Mouse (Mus musculus): ENCODE measurements at regions not wholly inside any gene's neighbourhood (a gene's known extent, or its start where the extent isn't known, plus 50 kb on each side); places are given as distances from the start of the nearest gene placed in this dataset.

DNA sequence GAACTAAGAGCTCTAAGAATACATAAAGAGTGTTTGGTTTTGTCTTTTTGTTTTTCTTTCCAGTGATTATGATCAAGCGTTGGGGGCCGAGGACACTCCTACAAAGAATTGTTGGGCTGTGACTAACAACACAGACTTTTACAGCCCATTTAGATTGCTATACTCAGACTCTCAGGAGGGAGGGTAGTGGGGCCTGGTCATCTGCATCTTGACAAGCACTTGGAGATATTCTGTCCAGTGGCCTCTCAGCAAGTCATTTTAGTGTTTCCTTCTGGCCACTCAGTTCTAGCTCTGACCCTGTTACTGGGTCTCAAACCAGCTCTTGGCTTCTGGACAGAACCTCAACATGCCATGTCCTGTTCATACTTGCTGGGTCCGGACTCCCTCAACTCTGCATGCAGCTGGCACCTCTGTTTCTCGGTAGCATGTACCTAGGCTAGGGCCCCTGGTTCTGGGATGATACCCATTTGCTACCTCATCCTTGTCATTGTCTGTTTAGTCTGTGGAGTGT, 279.6 kb downstream of the Gm49356 start:
- no peak for ATAC-seq (ENCODE audit: extremely low read depth, insufficient number of reproducible peaks, low FRiP score, poor library complexity, severe bottlenecking)

DNA sequence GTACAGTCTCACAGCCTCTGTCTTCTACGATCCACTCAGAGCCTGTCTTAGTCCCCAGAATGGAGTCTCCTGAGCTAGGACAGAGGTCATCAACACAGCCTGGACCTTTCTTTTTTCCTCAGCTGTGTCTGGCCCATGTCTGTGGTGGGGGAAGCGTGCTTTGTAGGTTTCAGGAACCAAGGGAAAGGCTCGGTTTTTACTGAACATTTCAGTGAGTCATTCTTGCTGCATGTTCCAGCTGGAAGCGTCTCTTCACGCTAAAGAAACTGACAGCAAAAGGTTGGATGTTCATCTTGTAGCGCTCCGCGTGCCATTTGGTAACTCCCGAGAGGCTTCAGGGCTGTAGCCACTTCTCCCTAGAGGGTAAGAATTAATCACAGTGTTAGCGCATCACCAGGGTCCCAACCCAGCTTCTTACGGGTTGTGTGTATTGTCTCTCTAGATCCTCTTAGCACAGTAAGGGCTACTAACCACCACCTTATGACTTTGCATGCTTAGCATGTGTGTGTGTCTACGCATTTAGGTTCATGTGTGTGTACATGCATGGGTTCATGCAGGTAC, 280.2 kb downstream of the Gm49356 start:
- no peak for ATAC-seq (ENCODE audit: extremely low read depth, insufficient number of reproducible peaks, low FRiP score, poor library complexity, severe bottlenecking)

DNA sequence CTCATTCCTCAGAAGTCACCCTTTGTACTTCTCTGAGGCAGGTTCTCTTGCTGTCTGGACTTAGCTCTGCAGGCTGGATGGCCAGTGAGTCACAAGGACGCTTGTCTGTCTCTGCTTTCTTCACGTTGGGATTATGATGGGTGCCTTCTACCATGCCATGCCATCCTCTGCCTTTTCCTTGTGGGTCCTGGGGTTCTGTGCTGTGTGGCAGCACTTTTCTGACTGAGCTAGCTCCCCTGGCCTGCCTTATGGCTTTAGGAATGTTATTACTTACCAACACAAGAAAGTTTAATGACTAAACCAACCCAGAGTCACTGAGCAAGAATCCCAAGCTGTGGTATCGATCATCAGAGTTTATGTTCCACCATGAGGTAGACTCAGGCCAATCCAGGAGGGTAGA, 280.7 kb downstream of the Gm49356 start:
- ATAC-seq (ENCODE audit: extremely low read depth, insufficient number of reproducible peaks, low FRiP score, poor library complexity, severe bottlenecking), result no peak

DNA sequence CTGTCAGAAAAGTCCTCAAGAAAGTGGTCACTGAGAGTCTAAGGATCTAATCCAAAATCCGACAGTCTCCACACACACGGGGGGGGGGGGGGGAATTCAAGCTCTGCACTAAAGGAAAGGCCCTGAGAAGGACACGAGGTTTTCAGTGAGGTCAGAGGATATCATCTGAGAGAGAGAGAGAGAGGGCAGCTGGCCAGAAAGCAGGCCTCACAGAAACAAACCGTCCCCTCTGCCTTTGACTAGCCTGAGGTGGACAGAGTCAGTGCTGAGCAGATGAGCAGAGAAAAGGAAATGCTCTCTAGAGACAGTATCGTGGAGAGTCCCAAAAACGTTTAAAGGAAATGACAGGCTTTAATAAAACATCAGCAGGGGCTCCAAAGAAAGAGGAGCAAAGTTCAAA, 282.0 kb downstream of the Gm49356 start:
- no peak for ATAC-seq (ENCODE audit: extremely low read depth, insufficient number of reproducible peaks, low FRiP score, poor library complexity, severe bottlenecking)

DNA sequence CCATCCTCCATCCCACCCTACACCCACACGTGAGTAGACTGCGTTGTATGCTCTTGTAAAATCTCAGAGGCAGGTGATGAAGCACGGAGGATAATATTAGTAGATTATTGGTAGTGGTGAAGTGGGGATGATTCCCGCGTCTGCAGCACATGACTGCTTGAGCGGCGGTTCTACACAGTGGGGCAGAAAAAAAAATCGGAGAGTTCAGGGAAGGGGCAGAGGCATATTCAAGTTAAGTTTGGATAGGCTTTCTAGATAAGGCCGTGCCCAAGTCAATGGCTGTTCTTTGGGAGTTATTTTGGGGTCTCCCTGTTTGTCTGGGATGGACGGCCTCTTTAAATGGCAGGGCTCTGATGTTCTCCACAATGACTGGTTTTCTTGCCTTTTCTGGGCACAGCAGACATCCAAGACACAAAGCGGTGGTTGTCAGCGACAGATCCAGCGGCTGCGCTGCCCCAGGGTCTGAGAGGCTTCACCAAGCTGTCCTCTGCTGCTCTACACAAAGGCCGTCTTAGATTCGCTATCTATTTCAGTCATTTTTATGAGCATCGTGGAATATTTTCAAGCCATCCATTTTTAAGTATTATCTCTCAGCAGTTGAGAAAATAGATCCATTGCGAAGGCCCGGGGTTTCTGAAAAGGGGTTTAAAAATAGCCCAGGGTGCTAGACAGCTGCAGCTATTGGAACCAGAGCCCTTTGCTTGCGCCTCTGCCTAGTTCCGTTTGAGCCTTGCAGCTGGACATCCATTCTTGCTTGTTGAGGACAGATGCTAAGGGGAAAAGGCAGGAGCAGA, 284.6 kb downstream of the Gm49356 start:
- ATAC-seq (ENCODE audit: extremely low read depth, insufficient number of reproducible peaks, low FRiP score, poor library complexity, severe bottlenecking), result no peak

DNA sequence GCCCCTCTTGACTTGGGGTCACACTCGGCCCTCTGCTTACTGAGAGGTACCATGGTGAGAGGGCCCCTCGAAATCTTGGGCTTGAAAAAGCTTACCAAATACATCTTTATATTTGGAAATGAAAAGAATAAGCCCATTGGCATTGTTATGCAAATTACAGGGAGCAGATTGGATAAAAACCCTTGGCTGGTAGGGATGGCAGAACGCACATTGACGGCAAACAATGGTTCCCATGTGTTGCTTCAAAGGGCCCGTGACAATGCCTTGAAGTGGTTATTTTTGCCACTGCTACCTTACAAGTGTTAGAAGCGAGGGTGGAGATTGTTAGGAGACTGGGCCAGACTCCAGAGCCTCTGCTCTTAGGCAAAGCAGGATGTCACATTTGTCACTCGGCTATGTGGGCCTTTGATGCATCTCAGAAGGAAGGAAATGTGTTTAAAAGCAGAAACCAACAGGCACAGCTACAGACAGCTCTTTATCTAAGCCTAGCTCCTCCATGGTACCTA, 285.2 kb downstream of the Gm49356 start:
- ATAC-seq (ENCODE audit: extremely low read depth, insufficient number of reproducible peaks, low FRiP score, poor library complexity, severe bottlenecking), result no peak

DNA sequence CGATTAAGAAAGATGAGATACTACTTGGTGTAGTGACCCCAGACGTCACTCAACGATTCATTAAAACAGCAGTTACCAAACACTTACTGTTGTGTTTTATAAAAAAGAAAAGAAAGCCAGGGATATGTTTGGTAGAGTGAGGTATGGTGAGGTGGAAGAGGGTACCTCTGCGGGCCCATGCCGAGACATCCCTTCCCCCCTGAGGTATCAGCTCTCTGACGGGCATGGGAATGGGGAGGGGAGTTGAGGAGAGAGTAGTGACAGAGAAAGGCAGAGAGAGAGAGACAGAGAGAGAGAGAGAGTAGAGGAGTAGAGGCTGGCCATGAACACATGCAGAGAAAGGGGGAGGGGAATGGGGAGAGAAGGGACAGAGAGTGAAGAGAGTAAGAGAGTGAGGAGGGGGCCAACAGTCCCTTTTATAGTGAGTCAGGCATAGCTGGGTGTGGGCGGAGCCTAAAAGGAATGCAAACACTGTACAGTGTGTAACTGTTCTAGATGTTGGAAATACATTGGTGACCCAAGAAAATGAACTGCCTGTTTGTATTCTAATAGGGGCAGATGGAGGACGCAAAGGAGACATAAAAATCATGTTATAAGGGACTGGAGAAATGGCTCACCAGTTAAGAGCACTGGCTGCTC, 285.9 kb downstream of the Gm49356 start:
- ATAC-seq (ENCODE audit: extremely low read depth, insufficient number of reproducible peaks, low FRiP score, poor library complexity, severe bottlenecking), result no peak

DNA sequence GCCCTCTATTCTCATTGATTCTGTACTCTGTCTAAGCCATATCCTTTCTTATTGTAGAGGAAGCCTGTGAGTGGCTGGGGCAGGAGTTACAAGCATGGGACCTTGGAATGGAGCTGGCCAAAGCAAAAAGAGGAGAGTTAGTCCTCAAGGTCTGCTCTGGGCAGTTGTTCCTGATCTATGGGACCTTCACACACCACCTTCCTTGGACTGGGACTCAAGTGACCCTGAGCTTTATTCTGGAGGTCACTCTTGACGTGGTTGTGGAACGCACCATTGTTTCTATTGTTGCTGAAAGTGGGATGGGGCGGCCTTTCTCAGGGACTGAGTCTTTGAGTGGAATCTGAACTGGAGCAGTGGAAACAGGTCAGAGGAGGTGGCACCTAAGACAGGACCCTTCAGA, 291.0 kb downstream of the Gm49356 start:
- no peak for ATAC-seq (ENCODE audit: extremely low read depth, insufficient number of reproducible peaks, low FRiP score, poor library complexity, severe bottlenecking)

DNA sequence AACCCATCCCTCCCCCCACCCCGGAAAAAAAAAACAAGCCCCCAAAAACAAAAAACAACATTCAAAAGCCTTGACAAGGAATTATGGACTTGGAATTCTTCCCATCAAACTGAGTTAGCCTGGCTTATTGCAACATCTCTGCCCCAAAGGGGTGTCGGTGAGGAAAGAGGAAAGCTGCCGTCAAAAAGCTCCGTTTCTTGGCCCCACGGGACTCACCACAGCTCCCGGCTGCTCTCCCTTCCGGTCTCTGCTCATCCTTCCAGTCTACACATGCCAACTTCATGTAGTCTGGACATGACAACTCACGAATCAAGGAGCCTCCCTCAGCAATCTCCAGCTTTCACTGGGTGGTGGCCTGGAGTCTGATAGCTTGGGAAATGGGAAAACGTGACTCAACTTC, 295.4 kb downstream of the Gm49356 start:
- no peak for ATAC-seq (ENCODE audit: extremely low read depth, insufficient number of reproducible peaks, low FRiP score, poor library complexity, severe bottlenecking)

DNA sequence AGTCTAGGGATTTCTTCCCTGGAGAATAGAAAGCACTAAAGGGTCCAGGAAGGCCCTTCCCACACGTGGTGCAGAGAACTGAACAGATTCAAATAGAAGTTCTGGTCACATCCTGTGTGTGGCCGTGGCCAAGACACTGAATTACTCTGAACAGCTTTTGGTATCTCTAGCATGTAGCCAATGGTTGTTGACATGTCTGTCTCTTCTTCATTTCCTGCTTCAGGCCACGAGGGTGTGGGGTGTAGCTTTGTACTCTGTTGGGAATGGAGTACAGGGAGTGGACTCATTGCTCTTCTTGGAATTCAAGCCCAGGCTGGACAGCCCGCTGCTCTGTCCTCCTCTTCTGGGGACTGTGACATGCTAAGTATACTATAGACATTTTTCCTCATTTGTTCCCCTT, 298.5 kb downstream of the Gm49356 start:
- ATAC-seq (ENCODE audit: extremely low read depth, insufficient number of reproducible peaks, low FRiP score, poor library complexity, severe bottlenecking), result no peak

DNA sequence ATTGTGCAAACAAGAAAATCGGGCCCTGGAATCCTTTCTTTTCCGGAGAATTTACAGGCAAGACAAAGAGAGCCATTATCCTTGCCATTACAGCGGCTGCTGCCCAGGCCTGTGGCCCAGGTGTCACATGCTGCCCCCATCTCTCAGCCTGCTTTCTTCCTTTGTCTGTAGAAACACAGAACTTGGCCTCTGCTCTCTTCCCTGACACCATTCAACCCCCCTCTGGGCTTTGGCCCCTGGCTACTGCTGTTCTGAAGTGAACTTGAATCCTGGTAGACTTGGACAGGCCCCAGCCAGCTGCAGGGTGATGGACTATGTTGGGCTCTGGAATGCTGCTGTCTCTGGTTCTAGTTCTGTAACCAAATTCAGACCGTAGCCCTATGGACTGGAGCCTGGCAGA, 299.3 kb downstream of the Gm49356 start:
- ATAC-seq (ENCODE audit: extremely low read depth, insufficient number of reproducible peaks, low FRiP score, poor library complexity, severe bottlenecking), result no peak

DNA sequence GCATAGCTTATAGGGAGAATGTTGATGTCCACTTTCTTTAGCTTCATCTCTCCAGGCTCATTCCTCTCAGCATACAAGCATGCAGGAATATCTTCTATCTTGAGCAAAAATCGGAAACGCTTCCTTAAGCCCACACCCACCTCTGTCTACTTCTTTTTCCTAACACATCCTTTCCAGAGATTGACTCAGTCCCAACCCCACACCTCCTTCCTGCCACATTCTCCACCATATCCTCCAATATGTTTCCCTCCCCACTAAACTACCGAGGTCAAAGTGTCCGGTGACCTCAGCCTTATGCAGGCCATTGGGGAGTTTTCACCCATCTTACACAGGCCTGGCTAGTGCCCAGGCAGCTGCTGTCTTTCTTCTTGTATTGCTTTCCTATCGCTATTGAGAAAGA, 301.4 kb downstream of the Gm49356 start:
- ATAC-seq (ENCODE audit: extremely low read depth, insufficient number of reproducible peaks, low FRiP score, poor library complexity, severe bottlenecking), result no peak

DNA sequence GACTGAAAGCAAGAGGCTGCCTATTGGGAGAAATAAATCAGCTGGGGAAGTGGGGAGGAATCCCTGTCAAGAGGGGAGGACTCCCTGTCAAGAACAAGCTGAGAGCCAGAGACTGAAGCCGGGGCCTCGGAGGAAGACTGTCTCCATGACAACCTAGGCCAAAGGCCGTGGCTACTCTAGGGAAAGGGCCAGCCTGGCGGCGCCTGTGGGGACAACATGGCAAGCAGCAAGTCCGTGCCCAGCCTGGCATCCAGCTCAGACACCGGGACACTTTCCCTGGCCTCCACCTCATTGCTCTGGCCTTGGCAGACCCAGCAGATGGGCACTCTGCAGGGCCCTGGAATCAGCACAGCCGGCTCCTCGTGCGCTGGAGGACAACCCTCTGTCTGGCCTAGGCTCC, 305.3 kb downstream of the Gm49356 start:
- ATAC-seq (ENCODE audit: extremely low read depth, insufficient number of reproducible peaks, low FRiP score, poor library complexity, severe bottlenecking), result no peak

DNA sequence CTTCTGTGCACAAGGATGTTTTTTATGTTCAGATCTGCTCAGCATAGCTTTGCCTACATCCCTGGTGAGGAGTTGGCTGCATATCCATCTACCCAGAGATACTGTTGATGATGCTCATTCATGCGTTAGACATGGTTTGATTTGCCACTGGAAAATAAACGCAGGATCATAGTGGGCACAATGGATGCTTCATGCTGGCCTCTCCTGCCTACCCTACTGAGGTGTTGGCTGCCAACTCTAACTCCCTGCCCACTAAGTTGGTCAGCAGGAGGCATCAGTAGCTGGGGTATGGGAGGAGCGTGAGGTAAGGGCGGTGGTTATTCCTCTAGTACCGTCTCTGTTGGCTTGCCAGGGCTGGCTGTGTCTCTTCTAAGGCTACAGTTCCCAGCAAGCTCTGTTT, 307.3 kb downstream of the Gm49356 start:
- no peak for ATAC-seq (ENCODE audit: extremely low read depth, insufficient number of reproducible peaks, low FRiP score, poor library complexity, severe bottlenecking)

DNA sequence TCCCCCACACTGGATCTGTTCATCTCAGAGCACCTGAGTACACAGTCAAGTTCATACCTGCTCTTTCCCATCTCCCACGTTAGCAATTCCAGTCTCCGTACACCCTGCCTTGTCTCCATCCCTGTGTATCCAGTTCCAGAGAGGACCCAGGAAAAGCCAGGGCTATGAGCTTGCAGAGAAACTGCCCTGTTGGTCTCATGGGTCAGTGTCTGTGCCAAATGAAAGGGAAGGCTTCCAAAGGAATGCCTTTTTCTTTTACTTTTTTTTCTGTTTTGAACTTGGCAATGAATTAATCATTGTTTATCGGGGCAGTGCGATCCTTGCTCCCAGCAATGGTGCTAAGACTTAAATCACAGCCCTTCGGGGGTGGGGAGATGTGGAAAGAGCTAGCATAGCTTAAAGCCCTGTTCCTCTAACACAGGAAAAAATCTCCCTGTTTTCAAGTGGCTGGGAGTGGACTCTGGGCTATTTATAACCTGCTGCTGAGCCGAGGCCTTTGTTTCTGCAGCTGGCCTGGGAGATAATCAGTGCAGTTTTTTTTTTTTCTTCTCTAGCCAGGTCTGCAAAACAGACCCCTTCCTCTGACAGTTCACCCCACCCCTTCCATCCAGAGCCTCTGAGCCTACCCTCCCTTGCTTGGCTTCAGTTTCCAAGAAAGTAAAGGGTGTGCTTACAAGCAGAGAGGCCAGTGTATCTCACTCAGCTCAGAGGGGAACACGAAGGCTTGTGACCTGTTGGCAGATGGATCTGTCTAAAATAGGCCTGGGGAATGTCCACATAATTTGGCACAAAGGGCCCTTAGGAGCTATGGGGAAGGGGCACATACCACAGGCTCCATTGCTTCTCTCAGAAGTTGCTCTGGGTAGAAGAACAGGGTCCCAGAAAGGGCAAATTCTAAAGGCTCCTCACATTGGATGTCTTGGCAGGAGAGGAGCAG, 308.6 kb downstream of the Gm49356 start:
- no peak for ATAC-seq (ENCODE audit: extremely low read depth, insufficient number of reproducible peaks, low FRiP score, poor library complexity, severe bottlenecking)

DNA sequence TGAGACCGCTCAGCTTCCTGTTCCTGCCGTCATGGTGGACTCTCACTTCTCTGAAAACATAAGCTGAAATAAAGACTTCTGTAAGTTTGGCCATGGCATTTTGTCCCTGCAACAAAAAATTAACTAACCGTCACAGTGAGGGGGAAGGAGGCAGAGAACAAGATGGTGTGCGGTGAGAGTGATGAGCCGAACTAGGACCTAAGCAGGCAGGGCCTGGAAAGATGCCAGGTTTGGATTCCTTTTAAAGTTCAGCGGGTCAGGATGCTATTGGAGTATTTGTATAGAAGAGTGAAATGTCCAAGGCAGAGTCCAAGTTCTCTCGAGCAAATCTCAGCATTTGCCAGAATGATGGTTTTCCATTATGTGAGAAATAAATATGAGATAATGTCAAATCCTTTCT, 312.3 kb downstream of the Gm49356 start:
- no peak for ATAC-seq (ENCODE audit: extremely low read depth, insufficient number of reproducible peaks, low FRiP score, poor library complexity, severe bottlenecking)

DNA sequence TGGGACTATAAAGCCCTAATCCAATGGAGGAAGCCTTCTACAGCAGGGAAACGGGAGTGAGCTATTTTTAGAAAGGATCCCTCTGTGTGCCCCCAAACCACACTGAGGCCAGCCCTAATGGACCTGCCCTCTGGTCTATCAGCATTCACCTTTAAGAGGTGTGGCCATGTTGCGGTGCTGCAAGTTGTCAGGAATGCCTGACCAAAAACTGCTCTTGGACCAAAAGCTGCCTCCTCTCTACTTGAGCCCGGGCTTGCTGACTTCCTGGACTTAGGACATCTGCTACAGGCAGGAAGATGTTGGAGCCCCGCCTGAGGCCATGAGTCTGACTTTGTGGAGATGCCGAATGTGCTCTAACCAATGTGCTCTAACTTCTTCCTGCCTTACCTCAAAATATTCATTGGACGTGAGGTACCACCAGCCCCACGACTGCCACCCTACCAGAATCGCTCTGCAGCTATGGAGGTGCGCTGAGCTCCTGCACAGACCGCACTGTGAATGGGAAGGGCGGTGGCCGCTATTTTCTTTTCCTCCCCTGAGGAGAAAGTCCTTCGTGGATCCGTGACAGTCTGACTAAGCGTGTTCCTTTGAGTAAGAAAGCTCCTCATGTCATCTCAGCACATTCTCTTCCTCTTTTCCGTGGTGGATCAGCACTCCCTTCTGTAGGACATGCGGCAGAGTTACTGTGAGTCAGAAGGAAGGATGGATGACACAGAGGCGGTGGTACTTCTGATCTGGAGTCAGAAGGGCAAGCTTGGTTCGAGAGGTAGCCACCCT, 313.0 kb downstream of the Gm49356 start:
- no peak for ATAC-seq (ENCODE audit: extremely low read depth, insufficient number of reproducible peaks, low FRiP score, poor library complexity, severe bottlenecking)

DNA sequence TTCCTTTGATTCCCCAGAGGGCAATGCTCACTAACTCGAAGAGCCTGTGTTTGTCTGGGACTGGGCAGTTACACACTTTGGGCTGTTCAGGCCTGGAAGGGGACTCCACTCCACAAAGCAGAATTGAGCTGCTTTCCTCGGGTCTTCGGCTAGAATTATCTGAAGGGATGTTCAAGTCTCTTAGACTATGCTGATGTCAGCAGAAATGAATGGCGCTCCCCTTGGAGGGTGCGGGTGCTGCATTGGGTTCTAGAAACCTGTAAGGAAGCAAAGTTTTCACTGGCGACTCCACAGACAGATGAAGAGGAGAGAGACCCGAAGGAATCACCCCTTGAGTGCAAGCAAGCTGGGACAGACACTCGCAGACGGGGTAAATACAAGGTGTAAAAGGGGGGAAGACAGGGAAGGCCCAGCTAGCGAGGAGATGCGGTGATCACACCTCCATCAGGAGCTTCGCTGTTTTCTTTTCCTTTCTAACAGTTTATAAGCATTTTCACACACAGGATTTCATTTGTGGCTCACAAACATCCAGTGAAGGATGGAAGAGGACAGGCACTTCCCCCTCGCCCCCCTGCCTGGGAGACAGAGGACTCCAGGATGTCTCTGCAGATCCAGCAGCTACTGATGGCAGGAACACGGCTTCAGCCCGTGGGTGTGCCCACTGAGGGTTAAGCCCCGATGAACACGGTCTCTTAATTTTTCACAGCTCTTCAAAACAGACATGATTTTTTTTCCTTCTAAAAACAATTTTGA, 314.2 kb downstream of the Gm49356 start:
- ATAC-seq (ENCODE audit: extremely low read depth, insufficient number of reproducible peaks, low FRiP score, poor library complexity, severe bottlenecking), result no peak
